Mouse (Mus musculus): Measurements from ENCODE around the gene Cfap46. TPM values are rescaled to one million over a fixed set of nuclear protein-coding genes. Genes with fewer than 3 reads are reported as not detected.
A peak's percentile ranks its signal among the peaks of the same experiment; 100 is the strongest.

The Cfap46 gene
- total RNA-seq (2014; rRNA removed) (0.07 and 0.09 TPM in 2 replicates), polyA plus RNA-seq (2012; rRNA removed) (0.04 TPM in 1 of 2 replicates, not detected in the other)

DNA sequence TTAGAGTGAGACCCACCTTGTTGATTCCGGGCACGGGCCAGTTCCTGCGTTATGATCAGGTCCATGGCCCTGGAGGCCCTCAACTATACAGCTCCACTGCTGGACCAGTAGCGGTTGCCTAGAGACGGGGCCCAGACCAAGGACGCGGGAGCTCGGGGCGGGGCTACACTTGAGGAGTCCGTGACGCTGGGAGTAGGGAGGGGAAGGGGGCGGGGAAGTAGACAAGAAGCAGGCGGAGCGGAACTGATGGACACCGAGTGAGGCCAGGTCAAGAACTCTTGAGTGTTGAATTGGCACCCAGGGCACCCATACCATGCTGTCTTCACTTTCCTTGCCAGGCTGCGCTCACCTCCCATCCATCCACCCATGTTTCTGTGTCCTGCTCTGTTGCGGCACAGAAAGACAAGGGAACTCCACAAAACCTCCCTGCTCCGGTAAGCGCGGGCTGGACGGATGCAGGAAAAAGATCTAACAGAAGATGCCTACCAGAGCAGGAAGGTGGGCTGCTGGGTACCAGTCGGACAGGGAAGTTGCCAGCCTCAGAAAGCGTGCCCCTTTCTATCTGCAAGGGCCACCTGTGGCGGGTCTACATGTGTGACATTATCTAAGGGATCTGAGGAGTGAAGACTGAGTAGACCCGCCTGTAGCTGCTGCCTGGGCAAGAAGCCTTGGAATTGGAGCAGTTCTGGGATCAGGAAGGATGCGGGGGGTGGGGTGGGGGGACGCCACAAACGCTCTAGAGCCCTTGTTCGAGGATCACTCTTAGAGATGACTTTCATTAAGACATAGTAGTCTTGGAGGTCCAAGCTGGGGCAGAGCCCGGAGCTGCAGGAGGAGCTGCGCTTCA lies at the start of gene Cfap46:
TSS of gene Cfap46 (minus strand) at position 112 of the 847 bp plus-strand sequence.
- Histone ChIP-seq H3K27ac (replicated peaks; ENCODE audit: insufficient read depth, low read depth, low read length) (no peak within 1 kb of the TSS), H3K36me3 (ENCODE audit: control insufficient read depth, insufficient read depth, low read length) (no peaks in the 10 kb centered on the region), H3K4me1 (ENCODE audit: control insufficient read depth, insufficient read depth, low read length) (0 out of 2 replicates have a peak, but pooled peaks cover 2% of the 10 kb centered on the region), H3K27me3 (ENCODE audit: control insufficient read depth, insufficient read depth, low read length) (no peaks in the 10 kb centered on the region), H3K9ac (ENCODE audit: low read depth, low read length) (peak within 1 kb of the TSS; percentile 36; the same call in 1 of the 2 replicates), H3K4me3 (ENCODE audit: insufficient read depth, low read depth, low read length) (peak within 1 kb of the TSS; percentile 48), H3K79me2 (ENCODE audit: control insufficient read depth, insufficient read depth, low read length) (no peaks in the 10 kb centered on the region)
- 2% methylated on average over 31 of the region's 31 CpGs for WGBS
- DNase-seq (ENCODE audit: extremely low read depth, low read depth, low spot score), result peak; percentile 67
- TF ChIP-seq POLR2A (IDR thresholded peaks at IDR 0.05; ENCODE audit: extremely low read depth, insufficient read depth, low read length), result no peak
- TF ChIP-seq CTCF (IDR thresholded peaks at IDR 0.05; ENCODE audit: low read depth, low read length), result no peak

DNA sequence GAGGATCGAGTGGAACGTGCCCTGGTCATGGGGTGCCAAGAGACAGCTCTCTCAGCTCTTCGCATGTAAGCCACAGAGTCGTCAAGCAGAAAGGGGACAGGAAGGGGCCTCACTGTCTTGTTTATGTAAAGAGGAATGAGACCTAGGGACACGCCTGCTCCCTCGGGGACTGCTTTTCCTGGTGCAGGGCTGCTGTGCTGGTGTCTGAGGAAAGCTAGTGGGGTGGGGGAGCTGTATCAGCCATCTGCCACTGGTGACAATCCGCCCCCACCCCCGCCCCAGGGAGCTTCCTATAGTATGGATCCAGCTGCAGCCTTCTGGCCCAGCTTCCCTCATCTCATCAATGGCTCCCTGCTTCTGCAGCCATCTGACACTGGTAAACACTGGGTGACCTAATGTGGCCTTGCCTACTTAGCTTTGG lies 47.7 kb upstream of the Cfap46 start:
- whole genome bisulfite sequencing, result 35% methylated on average over 8 of the region's 8 CpGs

DNA sequence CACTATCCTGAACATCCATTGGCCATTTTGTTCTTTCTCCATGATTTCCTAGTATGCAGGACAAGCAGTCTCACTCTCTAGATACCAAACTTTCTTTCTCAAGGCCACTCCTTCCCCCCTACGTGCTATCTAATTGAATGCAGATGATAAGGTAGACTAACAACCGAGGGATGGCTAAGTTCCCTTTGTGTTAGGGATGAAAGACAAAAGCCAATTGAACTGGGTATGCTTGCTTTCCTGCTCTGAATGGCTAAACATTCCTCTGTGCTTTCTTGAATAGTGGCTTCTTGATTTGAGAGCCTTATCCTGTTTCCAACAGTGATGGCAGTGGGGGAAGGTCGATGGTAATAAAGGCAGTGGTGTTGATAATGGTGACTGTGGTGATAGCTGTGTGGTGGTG lies 43.5 kb upstream of the Cfap46 start:
- H3K9ac ChIP-seq (ENCODE audit: low read depth, low read length), result no peak overlapping the region
- 11% methylated on average over 3 of the region's 3 CpGs for WGBS

More for the DNA sequence above, 47.7 kb upstream of the Cfap46 start:
- no peaks in the 10 kb centered on the region for H3K4me1 ChIP-seq (ENCODE audit: control insufficient read depth, insufficient read depth, low read length)
- DNase-seq (ENCODE audit: extremely low read depth, low read depth, low spot score), result no peak
- H3K79me2 ChIP-seq (ENCODE audit: control insufficient read depth, insufficient read depth, low read length), result no peaks in the 10 kb centered on the region
- TF ChIP-seq CTCF (IDR thresholded peaks at IDR 0.05; ENCODE audit: low read depth, low read length) (no peak), POLR2A (IDR thresholded peaks at IDR 0.05; ENCODE audit: extremely low read depth, insufficient read depth, low read length) (no peak)
- no peaks in the 10 kb centered on the region for H3K36me3 ChIP-seq (ENCODE audit: control insufficient read depth, insufficient read depth, low read length)
- no peak overlapping the region for H3K9ac ChIP-seq (ENCODE audit: low read depth, low read length)
- H3K4me3 ChIP-seq (ENCODE audit: insufficient read depth, low read depth, low read length), result no peak overlapping the region
- no peak overlapping the region for H3K27ac ChIP-seq (replicated peaks; ENCODE audit: insufficient read depth, low read depth, low read length)
- no peaks in the 10 kb centered on the region for H3K27me3 ChIP-seq (ENCODE audit: control insufficient read depth, insufficient read depth, low read length)

DNA sequence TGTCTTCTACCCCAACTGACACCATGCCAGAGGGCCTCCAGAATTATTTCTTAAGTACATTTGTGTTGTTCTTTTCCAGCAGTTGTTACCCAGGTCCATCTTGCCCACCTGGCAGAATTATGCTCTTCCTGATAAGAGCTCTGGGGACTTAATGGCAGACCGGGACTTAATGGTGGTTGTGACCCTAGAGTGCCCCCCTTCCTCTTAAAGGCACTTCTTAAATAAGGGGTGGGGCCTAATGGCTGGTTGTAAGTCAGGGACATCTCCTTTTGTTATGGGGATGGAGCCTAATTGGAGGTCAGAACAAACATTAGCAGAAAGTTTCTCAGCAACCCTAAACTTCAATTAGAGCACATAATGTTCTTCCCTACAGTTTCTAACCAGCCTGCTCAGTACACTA lies 42.0 kb upstream of the Cfap46 start:
- no peak overlapping the region for H3K4me3 ChIP-seq (ENCODE audit: insufficient read depth, low read depth, low read length)
- no peaks in the 10 kb centered on the region for H3K27me3 ChIP-seq (ENCODE audit: control insufficient read depth, insufficient read depth, low read length)
- H3K36me3 ChIP-seq (ENCODE audit: control insufficient read depth, insufficient read depth, low read length), result no peaks in the 10 kb centered on the region
- TF ChIP-seq CTCF (IDR thresholded peaks at IDR 0.05; ENCODE audit: low read depth, low read length) (no peak), POLR2A (IDR thresholded peaks at IDR 0.05; ENCODE audit: extremely low read depth, insufficient read depth, low read length) (no peak)
- H3K79me2 ChIP-seq (ENCODE audit: control insufficient read depth, insufficient read depth, low read length), result no peaks in the 10 kb centered on the region
- DNase-seq (ENCODE audit: extremely low read depth, low read depth, low spot score), result no peak
- H3K4me1 ChIP-seq (ENCODE audit: control insufficient read depth, insufficient read depth, low read length), result no peaks in the 10 kb centered on the region
- no peak overlapping the region for H3K9ac ChIP-seq (ENCODE audit: low read depth, low read length)
- WGBS, result 66% methylated on average over 1 of the region's 1 CpGs
- no peak overlapping the region for H3K27ac ChIP-seq (replicated peaks; ENCODE audit: insufficient read depth, low read depth, low read length)

More for the DNA sequence above, 43.5 kb upstream of the Cfap46 start:
- Histone ChIP-seq H3K27me3 (ENCODE audit: control insufficient read depth, insufficient read depth, low read length) (no peaks in the 10 kb centered on the region), H3K4me1 (ENCODE audit: control insufficient read depth, insufficient read depth, low read length) (no peaks in the 10 kb centered on the region), H3K4me3 (ENCODE audit: insufficient read depth, low read depth, low read length) (no peak overlapping the region), H3K27ac (replicated peaks; ENCODE audit: insufficient read depth, low read depth, low read length) (no peak overlapping the region), H3K79me2 (ENCODE audit: control insufficient read depth, insufficient read depth, low read length) (no peaks in the 10 kb centered on the region), H3K36me3 (ENCODE audit: control insufficient read depth, insufficient read depth, low read length) (no peaks in the 10 kb centered on the region)
- no peak for DNase-seq (ENCODE audit: extremely low read depth, low read depth, low spot score)
- TF ChIP-seq POLR2A (IDR thresholded peaks at IDR 0.05; ENCODE audit: extremely low read depth, insufficient read depth, low read length), result no peak
- TF ChIP-seq CTCF (IDR thresholded peaks at IDR 0.05; ENCODE audit: low read depth, low read length), result no peak

DNA sequence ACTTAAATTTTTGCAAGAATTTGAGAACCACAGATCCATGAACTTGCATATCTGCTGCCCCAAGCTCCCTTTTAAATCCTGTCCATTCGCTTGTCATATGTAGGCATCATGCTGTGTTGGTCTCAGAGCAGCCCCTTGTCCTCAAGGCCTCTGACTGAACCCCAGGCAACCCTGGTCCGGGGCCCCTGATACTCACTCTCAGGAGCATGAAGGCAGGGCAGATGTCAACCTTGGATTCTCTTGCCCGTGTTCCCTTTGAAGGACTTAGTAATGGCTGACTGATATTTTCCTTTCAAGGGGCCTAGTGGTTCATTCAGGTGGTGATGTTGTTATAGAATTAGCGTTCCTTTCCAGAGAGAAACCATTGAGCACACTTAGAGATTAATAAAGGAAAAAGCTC lies 40.4 kb upstream of the Cfap46 start:
- H3K36me3 ChIP-seq (ENCODE audit: control insufficient read depth, insufficient read depth, low read length), result no peaks in the 10 kb centered on the region
- no peaks in the 10 kb centered on the region for H3K79me2 ChIP-seq (ENCODE audit: control insufficient read depth, insufficient read depth, low read length)
- TF ChIP-seq POLR2A (IDR thresholded peaks at IDR 0.05; ENCODE audit: extremely low read depth, insufficient read depth, low read length) (no peak), CTCF (IDR thresholded peaks at IDR 0.05; ENCODE audit: low read depth, low read length) (no peak)
- H3K4me3 ChIP-seq (ENCODE audit: insufficient read depth, low read depth, low read length), result no peak overlapping the region
- H3K27me3 ChIP-seq (ENCODE audit: control insufficient read depth, insufficient read depth, low read length), result no peaks in the 10 kb centered on the region
- H3K27ac ChIP-seq (replicated peaks; ENCODE audit: insufficient read depth, low read depth, low read length), result no peak overlapping the region
- no peaks in the 10 kb centered on the region for H3K4me1 ChIP-seq (ENCODE audit: control insufficient read depth, insufficient read depth, low read length)
- H3K9ac ChIP-seq (ENCODE audit: low read depth, low read length), result no peak overlapping the region
- 82% methylated on average over 4 of the region's 4 CpGs for WGBS
- DNase-seq (ENCODE audit: extremely low read depth, low read depth, low spot score), result no peak

DNA sequence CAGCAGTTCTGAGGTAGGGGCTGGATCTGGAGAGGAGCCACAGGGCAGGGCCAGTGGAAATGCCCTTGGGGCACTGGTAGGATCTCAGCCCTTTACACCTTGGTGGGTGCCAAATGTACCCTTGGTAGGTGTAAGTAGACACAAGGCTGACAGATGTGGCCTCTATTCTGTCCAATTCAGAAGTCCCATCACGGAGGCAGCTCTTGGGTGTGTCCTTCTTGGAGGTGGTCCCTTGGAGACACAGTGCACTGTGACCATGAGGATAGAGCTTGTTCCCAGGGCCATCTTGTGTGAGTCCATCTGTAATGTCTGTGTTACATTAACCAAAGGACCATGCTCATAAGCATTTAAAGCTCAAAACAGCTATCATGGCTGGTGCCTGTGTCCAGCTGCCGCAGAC lies 37.6 kb upstream of the Cfap46 start:
- Histone ChIP-seq H3K4me1 (ENCODE audit: control insufficient read depth, insufficient read depth, low read length) (no peaks in the 10 kb centered on the region), H3K79me2 (ENCODE audit: control insufficient read depth, insufficient read depth, low read length) (no peaks in the 10 kb centered on the region), H3K36me3 (ENCODE audit: control insufficient read depth, insufficient read depth, low read length) (no peaks in the 10 kb centered on the region), H3K27me3 (ENCODE audit: control insufficient read depth, insufficient read depth, low read length) (no peaks in the 10 kb centered on the region), H3K9ac (ENCODE audit: low read depth, low read length) (no peak overlapping the region), H3K27ac (replicated peaks; ENCODE audit: insufficient read depth, low read depth, low read length) (no peak overlapping the region), H3K4me3 (ENCODE audit: insufficient read depth, low read depth, low read length) (no peak overlapping the region)
- WGBS, result 92% methylated on average over 2 of the region's 2 CpGs
- no peak for TF ChIP-seq POLR2A (IDR thresholded peaks at IDR 0.05; ENCODE audit: extremely low read depth, insufficient read depth, low read length)
- no peak for DNase-seq (ENCODE audit: extremely low read depth, low read depth, low spot score)

Data from liver, adult 2 months (tissue).